Mouse (Mus musculus): ENCODE measurements around the gene DXBay18. TPM values are rescaled to one million over a fixed set of nuclear protein-coding genes. Genes with fewer than 3 reads are reported as not detected.

DXBay18 gene
- polyA plus RNA-seq, 1 experiment from 2014 or later = not detected

Other genes with a start within 250 kb of the DXBay18 start
- 57.8 and 58.4 TPM in 2 replicates for gene Cetn2, start 231.0 kb downstream of the DXBay18 start, polyA plus RNA-seq (2015; fragmentation: Nextera tagmentation; extraction: Ambion mirVana)
- 14.2 and 15.1 TPM in 2 replicates for gene Nsdhl, start 230.9 kb downstream of the DXBay18 start, polyA plus RNA-seq (2015; fragmentation: Nextera tagmentation; extraction: Ambion mirVana)
- 3.3 and 3.6 TPM in 2 replicates for gene Zfp185, start 162.1 kb downstream of the DXBay18 start, polyA plus RNA-seq (2015; fragmentation: Nextera tagmentation; extraction: Ambion mirVana)
- gene Pnma5, start 112.3 kb downstream of the DXBay18 start, polyA plus RNA-seq (2015; fragmentation: Nextera tagmentation; extraction: Ambion mirVana) = not detected in 2 replicates
- gene Pnma3, start 84.7 kb downstream of the DXBay18 start, polyA plus RNA-seq (2015; fragmentation: Nextera tagmentation; extraction: Ambion mirVana) = not detected in 2 replicates
- 2.6 and 4.3 TPM in 2 replicates for gene Xlr4a, start 67.0 kb downstream of the DXBay18 start, polyA plus RNA-seq (2015; fragmentation: Nextera tagmentation; extraction: Ambion mirVana)
- 1.0 and 1.8 TPM in 2 replicates for gene Xlr3a, start 52.4 kb downstream of the DXBay18 start, polyA plus RNA-seq (2015; fragmentation: Nextera tagmentation; extraction: Ambion mirVana)
- gene Gm14685, start 32.4 kb downstream of the DXBay18 start, polyA plus RNA-seq (2015; fragmentation: Nextera tagmentation; extraction: Ambion mirVana) = 0.05 and 0.11 TPM in 2 replicates
- not detected in 2 replicates for gene Xlr5b, start 654 bp downstream of the DXBay18 start, polyA plus RNA-seq (2015; fragmentation: Nextera tagmentation; extraction: Ambion mirVana)
- gene Spin2d, start 27.5 kb upstream of the DXBay18 start, polyA plus RNA-seq (2015; fragmentation: Nextera tagmentation; extraction: Ambion mirVana) = not detected in 2 replicates
- 6.3 and 6.5 TPM in 2 replicates for gene Xlr3b, start 42.8 kb upstream of the DXBay18 start, polyA plus RNA-seq (2015; fragmentation: Nextera tagmentation; extraction: Ambion mirVana)
- gene Xlr4b, start 64.9 kb upstream of the DXBay18 start, polyA plus RNA-seq (2015; fragmentation: Nextera tagmentation; extraction: Ambion mirVana) = 2.4 and 4.1 TPM in 2 replicates
- gene F8a, start 78.8 kb upstream of the DXBay18 start, polyA plus RNA-seq (2015; fragmentation: Nextera tagmentation; extraction: Ambion mirVana) = 11.8 and 11.9 TPM in 2 replicates
- gene Xlr4c, start 93.7 kb upstream of the DXBay18 start, polyA plus RNA-seq (2015; fragmentation: Nextera tagmentation; extraction: Ambion mirVana) = 0.39 and 1.8 TPM in 2 replicates
- gene Xlr3c, start 115.9 kb upstream of the DXBay18 start, polyA plus RNA-seq (2015; fragmentation: Nextera tagmentation; extraction: Ambion mirVana) = not detected in 2 replicates
- not detected in 2 replicates for gene Xlr5a, start 143.5 kb upstream of the DXBay18 start, polyA plus RNA-seq (2015; fragmentation: Nextera tagmentation; extraction: Ambion mirVana)
- not detected in 2 replicates for gene Xlr5c, start 143.5 kb upstream of the DXBay18 start, polyA plus RNA-seq (2015; fragmentation: Nextera tagmentation; extraction: Ambion mirVana)
- gene Gm45015, start 187.4 kb upstream of the DXBay18 start, polyA plus RNA-seq (2015; fragmentation: Nextera tagmentation; extraction: Ambion mirVana) = not detected in 2 replicates
- gene Zfp275, start 193.2 kb upstream of the DXBay18 start, polyA plus RNA-seq (2015; fragmentation: Nextera tagmentation; extraction: Ambion mirVana) = 8.4 and 10.0 TPM in 2 replicates
- gene Gm18336, start 249.3 kb upstream of the DXBay18 start, polyA plus RNA-seq (2015; fragmentation: Nextera tagmentation; extraction: Ambion mirVana) = not detected in 2 replicates

All from heart, embryonic 16.5 days (tissue).